Mouse (Mus musculus): Measurements from ENCODE around the gene Rgs19. TPM values are rescaled to one million over a fixed set of nuclear protein-coding genes. Genes with fewer than 3 reads are reported as not detected.

The Rgs19 gene
- polyA plus RNA-seq, 1 experiment, result 82.8 TPM

GRCm38 (mm10) chr2:181713749-181714148 lies 20.0 kb upstream of the Rgs19 start:
- TF ChIP-seq POLR2A (IDR thresholded peaks at IDR 0.05; ENCODE audit: borderline replicate concordance, extremely low read depth, low read depth, low read length) (no peak), CTCF (IDR thresholded peaks at IDR 0.05; ENCODE audit: insufficient read depth, low read length) (no peak)
- WGBS, result 73% methylated on average over 1 of the region's 1 CpGs

DNA sequence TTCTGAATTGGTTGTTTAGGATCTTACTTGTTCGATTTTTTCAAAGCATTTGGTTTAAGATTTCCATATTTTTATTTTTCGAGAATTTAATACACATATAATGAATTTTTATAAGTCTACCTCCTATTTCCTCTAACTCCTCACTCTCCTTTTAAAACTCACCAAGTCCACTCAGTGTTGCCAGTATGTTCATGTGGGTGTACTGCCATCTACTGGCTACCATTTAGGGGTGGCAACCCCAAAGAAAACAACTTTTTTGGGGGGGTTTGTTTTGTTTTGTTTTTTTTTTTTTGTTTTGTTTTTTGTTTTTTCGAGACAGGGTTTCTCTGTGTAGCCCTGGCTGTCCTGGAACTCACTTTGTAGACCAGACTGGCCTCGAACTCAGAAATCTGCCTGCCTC lies 12.9 kb upstream of the Rgs19 start:
- no peak for TF ChIP-seq CTCF (IDR thresholded peaks at IDR 0.05; ENCODE audit: insufficient read depth, low read length)
- no peak for TF ChIP-seq POLR2A (IDR thresholded peaks at IDR 0.05; ENCODE audit: borderline replicate concordance, extremely low read depth, low read depth, low read length)
- no peak for DNase-seq
- Histone ChIP-seq H3K4me1 (ENCODE audit: control insufficient read depth, insufficient read depth, low read length) (no peaks in the 10 kb centered on the region), H3K4me3 (replicated peaks; ENCODE audit: extremely low read depth, low read depth, low read length) (no peak overlapping the region)
- WGBS, result 37% methylated on average over 4 of the region's 4 CpGs

More at GRCm38 (mm10) chr2:181713749-181714148, 20.0 kb upstream of the Rgs19 start:
- Histone ChIP-seq H3K4me3 (replicated peaks; ENCODE audit: extremely low read depth, low read depth, low read length) (no peak overlapping the region), H3K4me1 (ENCODE audit: control insufficient read depth, insufficient read depth, low read length) (no peaks in the 10 kb centered on the region)
- no peak for DNase-seq

GRCm38 (mm10) chr2:181698241-181698640 lies 4.5 kb upstream of the Rgs19 start, which contains the start of gene Lkaaear1:
TSS of gene Lkaaear1 (minus strand) at chr2:181698442.
- TF ChIP-seq POLR2A (IDR thresholded peaks at IDR 0.05; ENCODE audit: borderline replicate concordance, extremely low read depth, low read depth, low read length) (no peak), CTCF (IDR thresholded peaks at IDR 0.05; ENCODE audit: insufficient read depth, low read length) (no peak)
- H3K4me3 ChIP-seq (replicated peaks; ENCODE audit: extremely low read depth, low read depth, low read length), result no peak within 1 kb of the TSS
- DNase-seq, result no peak
- 44% methylated on average over 5 of the region's 5 CpGs for WGBS
- H3K4me1 ChIP-seq (ENCODE audit: control insufficient read depth, insufficient read depth, low read length), result no peaks in the 10 kb centered on the region

- 69% methylated on average over 33 of the region's 33 CpGs for WGBS
- TF ChIP-seq CTCF (IDR thresholded peaks at IDR 0.05; ENCODE audit: insufficient read depth, low read length) (no peak), POLR2A (IDR thresholded peaks at IDR 0.05; ENCODE audit: borderline replicate concordance, extremely low read depth, low read depth, low read length) (no peak)
- DNase-seq, result no peak
- H3K4me1 ChIP-seq (ENCODE audit: control insufficient read depth, insufficient read depth, low read length), result peaks cover 2% of the 10 kb centered on the region; the same call in 1 of the 2 replicates
- H3K4me3 ChIP-seq (replicated peaks; ENCODE audit: extremely low read depth, low read depth, low read length), result no peak overlapping the region
Measured at GRCm38 (mm10) chr2:181696801-181697420, 3.1 kb upstream of the Rgs19 start.

DNA sequence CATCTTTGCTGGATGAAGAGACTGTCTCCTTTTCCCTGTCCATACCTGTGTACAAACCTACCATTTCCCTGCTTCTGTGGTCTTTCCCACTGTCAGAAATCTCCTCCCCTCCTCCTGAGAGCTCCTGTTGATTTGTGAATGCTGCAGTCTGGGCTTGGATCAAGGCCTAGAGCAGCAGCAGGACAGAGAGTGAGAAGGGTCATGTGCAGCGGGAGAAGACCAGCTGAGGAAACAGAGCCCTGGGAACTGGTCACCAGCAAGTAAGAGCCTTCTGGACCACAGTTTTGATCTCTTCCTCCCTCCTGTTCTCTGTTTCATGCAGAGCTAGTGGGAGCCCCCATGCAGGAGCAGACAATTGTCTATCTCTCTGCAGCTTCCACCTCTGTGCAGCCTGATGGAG lies 2.0 kb upstream of the Rgs19 start:
- WGBS, result 67% methylated on average over 1 of the region's 1 CpGs
- Histone ChIP-seq H3K4me1 (ENCODE audit: control insufficient read depth, insufficient read depth, low read length) (peaks cover 2% of the 10 kb centered on the region; the same call in 1 of the 2 replicates), H3K4me3 (replicated peaks; ENCODE audit: extremely low read depth, low read depth, low read length) (no peak overlapping the region)
- no peak for TF ChIP-seq CTCF (IDR thresholded peaks at IDR 0.05; ENCODE audit: insufficient read depth, low read length)
- TF ChIP-seq POLR2A (IDR thresholded peaks at IDR 0.05; ENCODE audit: borderline replicate concordance, extremely low read depth, low read depth, low read length), result no peak
- DNase-seq, result no peak

- WGBS, result 94% methylated on average over 3 of the region's 3 CpGs
- DNase-seq, result no peak
- Histone ChIP-seq H3K4me3 (replicated peaks; ENCODE audit: extremely low read depth, low read depth, low read length) (no peak overlapping the region), H3K4me1 (ENCODE audit: control insufficient read depth, insufficient read depth, low read length) (peaks cover 2% of the 10 kb centered on the region; the same call in 1 of the 2 replicates)
- TF ChIP-seq POLR2A (IDR thresholded peaks at IDR 0.05; ENCODE audit: borderline replicate concordance, extremely low read depth, low read depth, low read length), result no peak
- TF ChIP-seq CTCF (IDR thresholded peaks at IDR 0.05; ENCODE audit: insufficient read depth, low read length), result no peak
Measured at GRCm38 (mm10) chr2:181694581-181694980, 804 bp upstream of the Rgs19 start.

DNA sequence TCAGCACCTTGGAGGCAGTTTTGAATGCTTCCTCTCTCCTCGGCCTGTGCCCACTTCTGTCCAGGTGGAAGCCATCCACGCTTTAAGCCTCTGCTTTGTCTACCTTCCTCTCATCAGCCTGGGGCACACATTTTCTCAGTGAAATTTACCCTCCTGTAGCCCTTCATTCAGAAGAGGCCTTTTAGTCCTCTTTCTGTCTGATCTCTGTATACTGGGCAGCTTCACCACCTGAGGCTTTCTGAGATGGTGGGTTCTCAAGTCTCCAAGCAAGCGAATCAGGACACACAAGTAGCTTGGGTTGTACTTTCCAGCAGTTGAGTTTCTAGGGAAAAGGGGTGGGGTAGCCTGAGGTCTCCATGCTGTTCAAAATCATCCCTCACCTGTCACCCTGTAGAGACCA lies 1.5 kb downstream of the Rgs19 start:
- Histone ChIP-seq H3K4me3 (replicated peaks; ENCODE audit: extremely low read depth, low read depth, low read length) (no peak overlapping the region), H3K4me1 (ENCODE audit: control insufficient read depth, insufficient read depth, low read length) (peaks cover 2% of the 10 kb centered on the region; the same call in 1 of the 2 replicates)
- WGBS, result 87% methylated on average over 3 of the region's 3 CpGs
- DNase-seq, result peak; percentile 2
- TF ChIP-seq POLR2A (IDR thresholded peaks at IDR 0.05; ENCODE audit: borderline replicate concordance, extremely low read depth, low read depth, low read length) (no peak), CTCF (IDR thresholded peaks at IDR 0.05; ENCODE audit: insufficient read depth, low read length) (no peak)

DNA sequence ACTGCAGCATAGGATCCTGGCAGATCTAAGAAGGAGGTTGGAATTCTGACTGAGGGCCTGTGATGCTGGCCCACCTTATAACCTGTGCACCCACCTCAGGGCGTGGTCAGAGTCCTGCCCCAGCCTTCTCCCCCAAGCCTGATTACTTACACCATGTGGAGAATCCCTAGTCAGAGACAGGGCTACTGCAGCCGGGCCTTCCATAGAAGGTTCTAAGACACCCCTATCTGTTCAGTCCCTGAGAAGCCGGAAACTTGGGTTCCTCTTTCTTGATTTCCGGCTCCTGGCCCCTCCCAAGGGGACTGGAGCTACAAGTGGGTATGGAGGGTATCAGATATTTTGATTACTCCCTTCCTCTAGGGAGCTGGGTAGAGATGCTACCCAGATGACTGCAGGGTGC lies 2.2 kb downstream of the Rgs19 start:
- 64% methylated on average over 4 of the region's 4 CpGs for WGBS
- TF ChIP-seq CTCF (IDR thresholded peaks at IDR 0.05; ENCODE audit: insufficient read depth, low read length) (no peak), POLR2A (IDR thresholded peaks at IDR 0.05; ENCODE audit: borderline replicate concordance, extremely low read depth, low read depth, low read length) (no peak)
- DNase-seq, result peak; percentile 2
- peaks cover 2% of the 10 kb centered on the region; the same call in 1 of the 2 replicates for H3K4me1 ChIP-seq (ENCODE audit: control insufficient read depth, insufficient read depth, low read length)
- H3K4me3 ChIP-seq (replicated peaks; ENCODE audit: extremely low read depth, low read depth, low read length), result no peak overlapping the region

DNA sequence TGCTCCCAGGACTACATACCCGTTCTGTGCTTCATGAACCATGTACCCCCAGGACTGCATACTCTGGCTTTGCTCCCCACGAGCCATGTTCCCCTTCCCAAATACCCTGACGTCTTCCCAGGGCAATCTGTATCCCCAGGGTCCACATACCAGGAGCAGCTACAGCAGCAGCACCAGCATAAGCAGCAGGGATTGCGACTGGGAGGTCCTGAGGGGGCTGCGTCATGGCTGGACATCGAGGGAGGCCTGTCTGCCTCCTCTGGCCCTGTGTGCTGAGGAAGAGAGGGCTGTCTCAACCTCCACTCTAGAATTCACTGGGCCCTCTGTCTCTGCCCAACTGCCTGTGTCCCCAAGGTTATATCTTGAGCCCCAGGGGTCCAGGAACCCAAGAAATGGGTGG lies 2.7 kb downstream of the Rgs19 start:
- 79% methylated on average over 6 of the region's 6 CpGs for WGBS
- H3K4me3 ChIP-seq (replicated peaks; ENCODE audit: extremely low read depth, low read depth, low read length), result no peak overlapping the region
- no peak for DNase-seq
- peaks cover 2% of the 10 kb centered on the region; the same call in 1 of the 2 replicates for H3K4me1 ChIP-seq (ENCODE audit: control insufficient read depth, insufficient read depth, low read length)
- TF ChIP-seq CTCF (IDR thresholded peaks at IDR 0.05; ENCODE audit: insufficient read depth, low read length) (no peak), POLR2A (IDR thresholded peaks at IDR 0.05; ENCODE audit: borderline replicate concordance, extremely low read depth, low read depth, low read length) (no peak)
